Mouse (Mus musculus): ENCODE measurements around the gene Gm8281.
"Not testable (repeated sequence)": the region's sequence is repeated elsewhere in the genome, so short reads cannot be mapped to it uniquely, and the experiment has no call there.

Gm8281 gene

GRCm38 (mm10) chr14:5070611-5071490 is at the start of gene Gm8281:
Gene Gm8281 (plus strand): TSS chr14:5071040.
- DNase-seq (ENCODE audit: low spot score) = not testable (repeated sequence)

- DNase-seq (ENCODE audit: low spot score) = not testable (repeated sequence)
Observed at GRCm38 (mm10) chr14:5050329-5050728, 20.5 kb upstream of the Gm8281 start, which contains the start of gene 4930555G01Rik. Gene 4930555G01Rik (plus strand): TSS chr14:5050629.

- DNase-seq (ENCODE audit: low spot score) = not testable (repeated sequence)
Observed at GRCm38 (mm10) chr14:5131219-5131618, 60.4 kb downstream of the Gm8281 start, which contains the start of gene Gm8279. Gene Gm8279 (plus strand): TSS chr14:5131519.
